Mouse (Mus musculus) erythroblast, embryonic 14.5 days (primary cell): ENCODE results near the gene Fam216a. TPM values are rescaled to one million over a fixed set of nuclear protein-coding genes. Genes with fewer than 3 reads are reported as not detected.
A peak's percentile ranks its signal among the peaks of the same experiment; 100 is the strongest.
"Not testable (repeated sequence)": the region's sequence is repeated elsewhere in the genome, so short reads cannot be mapped to it uniquely, and the experiment has no call there.

Experiments
- H3K27me3 ChIP-seq: 2 replicates; pipeline ENCODE4 v1.6.1; 2012; ENCODE audit warnings: inconsistent platforms; ENCODE audit not compliant: control insufficient read depth
- H3K36me3 ChIP-seq: 2 replicates; pipeline ENCODE4 v1.6.1; 2012; ENCODE audit warnings: mild to moderate bottlenecking, inconsistent platforms; ENCODE audit not compliant: control insufficient read depth
- H3K4me1 ChIP-seq: 2 replicates; pipeline ENCODE4 v1.6.1; 2012; ENCODE audit warnings: inconsistent platforms; ENCODE audit not compliant: control insufficient read depth
- H3K4me3 ChIP-seq: replicated peaks from 2 replicates; pipeline ENCODE3; 2012; ENCODE audit warnings: moderate library complexity, mild to moderate bottlenecking, inconsistent platforms
- H3K9me3 ChIP-seq: 2 replicates; pipeline ENCODE4 v1.6.1; 2012; ENCODE audit warnings: low read length, inconsistent platforms, mixed read lengths; ENCODE audit not compliant: control insufficient read depth
- GATA1 ChIP-seq: IDR thresholded peaks from 2 replicates; pipeline ENCODE4 v1.6.1; 2012; ENCODE audit warnings: low read length, inconsistent platforms, mixed read lengths
- TAL1 ChIP-seq: IDR thresholded peaks from 3 replicates; pipeline ENCODE4 v1.6.1; 2012; ENCODE audit warnings: low read length, inconsistent platforms, mixed read lengths
- polyA plus RNA-seq: library from polyadenylated mRNA; stranded (reverse); fragments of >175 nt; gene quantifications from 2 replicates; pipeline ENCODE4 v1.2.3, GENCODE M21; 2012

The Fam216a gene
- polyA plus RNA-seq: 3.0 and 3.2 TPM in 2 replicates

GRCm38 (mm10) chr5:122372192-122372769 is at the start of gene Fam216a:
TSS of gene Fam216a (minus strand) at chr5:122372364.
- H3K27me3 ChIP-seq: no peaks in the 10 kb centered on the region

GRCm38 (mm10) chr5:122421271-122422068 is 49.3 kb upstream of the Fam216a start, which contains the start of gene Anapc7:
TSS of gene Anapc7 (plus strand) at chr5:122421693.
- Histone ChIP-seq H3K4me3 (peak within 1 kb of the TSS; percentile 97), H3K4me1 (peaks cover 32% of the 10 kb centered on the region), H3K36me3 (peaks cover 11% of the 10 kb centered on the region), H3K9me3 (peaks cover 5% of the 10 kb centered on the region; the same call in 1 of the 2 replicates), H3K27me3 (no peaks in the 10 kb centered on the region)
- TF ChIP-seq GATA1 (no peak), TAL1 (no peak)

More at GRCm38 (mm10) chr5:122372192-122372769, at the start of gene Fam216a:
- Histone ChIP-seq H3K4me3 (peak within 1 kb of the TSS; percentile 66), H3K9me3 (no peaks in the 10 kb centered on the region), H3K4me1 (peaks cover 30% of the 10 kb centered on the region), H3K36me3 (peaks cover 65% of the 10 kb centered on the region)
- peak; percentile 95 for TF ChIP-seq GATA1
- no peak for TF ChIP-seq TAL1

- H3K27me3 ChIP-seq, H3K9me3 ChIP-seq, H3K4me3 ChIP-seq: not testable (repeated sequence)
These were observed 48.5 kb upstream of the Fam216a start for GRCm38 (mm10) chr5:122420676-122421075.

GRCm38 (mm10) chr5:122415465-122415864 is 43.3 kb upstream of the Fam216a start:
- no peaks in the 10 kb centered on the region for H3K27me3 ChIP-seq
- H3K9me3 ChIP-seq: peaks cover 5% of the 10 kb centered on the region; the same call in 1 of the 2 replicates
- no peak for TF ChIP-seq GATA1
- TF ChIP-seq TAL1: no peak

More at GRCm38 (mm10) chr5:122420676-122421075, 48.5 kb upstream of the Fam216a start:
- not testable (repeated sequence) for H3K36me3 ChIP-seq
- H3K4me1 ChIP-seq: peaks cover 32% of the 10 kb centered on the region

GRCm38 (mm10) chr5:122414351-122414750 is 42.2 kb upstream of the Fam216a start:
- Histone ChIP-seq H3K4me1 (peaks cover 7% of the 10 kb centered on the region), H3K4me3 (no peak overlapping the region), H3K9me3 (peaks cover 9% of the 10 kb centered on the region), H3K27me3 (no peaks in the 10 kb centered on the region), H3K36me3 (peaks cover 13% of the 10 kb centered on the region)
- no peak for TF ChIP-seq TAL1
- no peak for TF ChIP-seq GATA1

More at GRCm38 (mm10) chr5:122415465-122415864, 43.3 kb upstream of the Fam216a start:
- Histone ChIP-seq H3K4me3 (no peak overlapping the region), H3K4me1 (peaks cover 5% of the 10 kb centered on the region), H3K36me3 (peaks cover 3% of the 10 kb centered on the region)

GRCm38 (mm10) chr5:122412826-122413225 is 40.7 kb upstream of the Fam216a start:
- no peak overlapping the region for H3K4me3 ChIP-seq
- peaks cover 13% of the 10 kb centered on the region for H3K36me3 ChIP-seq
- TF ChIP-seq GATA1: no peak
- no peak for TF ChIP-seq TAL1
- peaks cover 7% of the 10 kb centered on the region for H3K4me1 ChIP-seq
- no peaks in the 10 kb centered on the region for H3K27me3 ChIP-seq
- peaks cover 6% of the 10 kb centered on the region; the same call in 1 of the 2 replicates for H3K9me3 ChIP-seq

GRCm38 (mm10) chr5:122411892-122412291 is 39.7 kb upstream of the Fam216a start:
- H3K27me3 ChIP-seq: no peaks in the 10 kb centered on the region
- no peak for TF ChIP-seq GATA1
- no peak for TF ChIP-seq TAL1
- H3K4me1 ChIP-seq: peaks cover 6% of the 10 kb centered on the region
- peaks cover 21% of the 10 kb centered on the region for H3K36me3 ChIP-seq
- peaks cover 4% of the 10 kb centered on the region for H3K9me3 ChIP-seq
- no peak overlapping the region for H3K4me3 ChIP-seq

- peaks cover 7% of the 10 kb centered on the region for H3K9me3 ChIP-seq
- TF ChIP-seq TAL1: no peak
- TF ChIP-seq GATA1: no peak
- no peaks in the 10 kb centered on the region for H3K27me3 ChIP-seq
- H3K4me1 ChIP-seq: peaks cover 6% of the 10 kb centered on the region
- H3K4me3 ChIP-seq: no peak overlapping the region
- H3K36me3 ChIP-seq: peaks cover 40% of the 10 kb centered on the region
These were observed 37.8 kb upstream of the Fam216a start for GRCm38 (mm10) chr5:122409692-122410645.
